Mouse (Mus musculus): ENCODE data around the gene Aurkb.

Gene Aurkb

DNA sequence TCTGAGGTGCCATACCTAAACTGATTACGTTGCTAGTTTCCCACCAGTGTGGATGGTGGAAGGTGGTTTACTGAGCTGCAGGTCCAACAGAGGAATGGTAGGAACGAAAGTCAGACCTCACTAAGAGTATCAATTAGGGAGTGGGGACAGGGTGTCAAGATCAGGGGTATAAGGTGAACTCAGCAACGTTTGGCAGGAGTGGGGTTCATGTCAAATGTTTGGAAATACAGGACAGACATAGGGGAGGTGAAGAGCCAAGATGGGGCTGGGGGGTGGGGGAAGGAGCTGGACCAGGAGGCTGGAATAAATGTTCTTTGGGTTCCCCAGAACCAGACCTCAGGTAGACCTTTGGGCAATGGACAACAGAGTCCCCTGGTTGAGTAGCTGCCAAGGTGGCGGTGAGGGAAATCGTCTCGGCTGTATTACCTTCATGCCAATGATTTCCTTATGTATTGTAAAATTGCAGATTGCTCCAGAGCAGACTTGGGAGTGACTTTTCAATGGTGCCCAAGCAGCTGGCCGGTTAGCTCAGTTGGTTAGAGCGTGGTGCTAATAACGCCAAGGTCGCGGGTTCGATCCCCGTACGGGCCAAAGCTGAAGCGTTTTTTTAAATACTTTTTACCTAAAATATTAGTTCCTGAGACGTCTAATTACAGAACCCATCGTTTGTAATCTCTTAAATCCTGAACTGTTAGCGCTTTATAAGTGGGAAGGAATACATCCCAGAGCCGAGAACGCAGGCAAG, 8.8 kb upstream of the Aurkb start:
- no peak for DNase-seq (ENCODE audit: low read depth, low spot score)

DNA sequence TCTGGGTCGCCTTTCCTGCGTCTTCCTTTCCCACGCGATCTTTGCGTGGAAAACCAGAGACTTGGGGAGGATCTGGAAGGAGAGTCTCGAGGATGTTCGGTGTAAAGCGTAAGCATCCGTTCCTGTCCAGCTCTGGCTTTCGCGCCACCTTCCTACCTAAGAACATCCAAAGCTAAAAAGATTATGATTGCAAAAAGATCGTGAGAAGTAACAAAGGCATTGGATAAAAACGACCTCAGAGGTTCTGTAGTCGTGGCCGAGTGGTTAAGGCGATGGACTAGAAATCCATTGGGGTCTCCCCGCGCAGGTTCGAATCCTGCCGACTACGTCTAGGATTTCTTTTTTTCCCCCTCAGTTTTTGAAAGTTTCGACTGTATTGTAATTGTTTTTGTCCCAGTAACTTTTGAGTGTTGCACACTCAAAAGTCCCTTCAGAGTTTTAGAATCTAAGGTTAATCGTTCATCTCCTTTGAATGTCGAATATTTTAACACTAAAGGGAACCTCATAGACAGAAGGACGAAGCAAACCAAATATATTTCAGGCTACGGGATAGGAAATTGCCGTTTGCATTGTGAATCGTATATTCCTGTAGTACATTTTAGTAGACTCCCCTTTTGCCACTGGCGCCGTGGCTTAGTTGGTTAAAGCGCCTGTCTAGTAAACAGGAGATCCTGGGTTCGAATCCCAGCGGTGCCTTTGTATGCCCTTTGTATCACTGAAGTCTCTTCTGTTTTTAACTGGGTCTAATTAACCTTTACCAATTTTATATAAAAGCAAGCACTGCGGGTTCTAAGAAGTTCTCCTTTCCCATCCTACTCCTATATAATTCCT, 8.0 kb upstream of the Aurkb start:
- peak; percentile 68 for DNase-seq (ENCODE audit: low read depth, low spot score)

DNA sequence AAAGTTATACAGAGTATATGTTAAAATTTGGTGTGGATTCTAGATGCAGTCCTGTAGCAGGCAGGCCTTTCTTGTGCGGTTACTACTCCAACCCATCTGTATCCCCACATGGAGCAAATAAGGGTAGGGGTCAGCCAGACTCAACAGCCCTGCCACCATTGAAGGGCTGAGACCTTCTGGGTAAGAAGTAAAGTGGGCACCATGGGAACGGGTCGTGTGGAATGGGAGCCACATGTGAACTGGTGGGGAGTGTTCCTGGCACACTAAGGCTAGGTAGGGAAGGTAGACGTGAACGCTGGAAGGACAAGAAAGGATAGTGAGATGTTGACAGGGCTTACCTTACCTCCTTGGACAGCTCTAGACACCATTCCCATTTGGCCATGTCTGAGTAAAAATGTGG, 7.3 kb upstream of the Aurkb start:
- DNase-seq (ENCODE audit: low read depth, low spot score), result no peak

- no peak for DNase-seq (ENCODE audit: low read depth, low spot score)
Observed at GRCm38 (mm10) chr11:69046395-69046774, 938 bp downstream of the Aurkb start.

GRCm38 (mm10) chr11:69047592-69047991, 2.1 kb downstream of the Aurkb start:
- DNase-seq (ENCODE audit: low read depth, low spot score), result no peak

DNA sequence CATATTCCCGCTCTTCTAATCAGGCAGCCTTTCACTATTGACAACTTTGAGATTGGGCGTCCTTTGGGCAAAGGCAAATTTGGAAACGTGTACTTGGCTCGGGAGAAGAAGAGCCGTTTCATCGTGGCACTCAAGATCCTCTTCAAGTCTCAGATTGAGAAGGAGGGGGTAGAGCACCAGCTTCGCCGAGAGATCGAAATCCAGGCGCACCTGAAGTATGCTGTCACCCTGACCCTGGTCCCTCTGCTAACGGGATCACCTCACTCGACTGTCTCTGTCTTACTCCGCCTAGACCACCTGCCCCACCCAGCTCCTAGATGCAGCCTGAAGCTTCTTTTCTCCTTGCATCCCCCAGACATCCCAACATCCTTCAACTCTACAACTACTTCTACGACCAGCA, 2.7 kb downstream of the Aurkb start:
- DNase-seq (ENCODE audit: low read depth, low spot score), result no peak

GRCm38 (mm10) chr11:69050748-69051147, 5.3 kb downstream of the Aurkb start:
- DNase-seq (ENCODE audit: low read depth, low spot score), result no peak

- DNase-seq (ENCODE audit: low read depth, low spot score), result no peak
Observed at GRCm38 (mm10) chr11:69051771-69052170, 6.3 kb downstream of the Aurkb start.

DNA sequence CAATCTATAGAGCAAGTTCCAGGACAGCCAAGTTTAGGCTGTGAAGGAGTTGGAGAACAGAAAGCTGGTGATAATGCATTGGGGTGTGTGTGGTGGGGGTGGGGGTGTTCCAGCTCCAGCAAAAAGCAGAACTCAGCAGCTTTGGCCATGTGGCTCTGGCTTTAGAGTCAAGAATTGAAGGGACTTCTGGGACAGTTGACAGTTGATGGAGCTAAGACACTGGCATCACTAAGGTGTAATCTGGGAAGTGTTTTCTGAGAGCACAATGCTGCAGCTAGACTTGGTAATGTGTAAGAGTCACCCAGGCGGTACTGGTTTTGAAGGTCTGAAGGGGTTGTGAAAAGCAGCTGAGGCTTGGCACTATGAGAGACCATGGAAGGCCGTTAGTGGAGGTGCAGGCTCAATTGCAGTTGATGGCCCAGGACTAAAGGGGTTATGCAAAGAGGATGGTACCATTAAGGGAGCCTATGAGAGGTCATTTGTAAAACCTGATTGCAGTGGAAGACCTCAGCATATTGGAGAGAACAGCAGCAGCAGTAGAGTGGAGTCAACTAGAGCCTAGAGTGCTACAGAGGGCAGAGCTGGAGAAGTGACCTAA, 7.5 kb downstream of the Aurkb start:
- DNase-seq (ENCODE audit: low read depth, low spot score), result no peak

DNA sequence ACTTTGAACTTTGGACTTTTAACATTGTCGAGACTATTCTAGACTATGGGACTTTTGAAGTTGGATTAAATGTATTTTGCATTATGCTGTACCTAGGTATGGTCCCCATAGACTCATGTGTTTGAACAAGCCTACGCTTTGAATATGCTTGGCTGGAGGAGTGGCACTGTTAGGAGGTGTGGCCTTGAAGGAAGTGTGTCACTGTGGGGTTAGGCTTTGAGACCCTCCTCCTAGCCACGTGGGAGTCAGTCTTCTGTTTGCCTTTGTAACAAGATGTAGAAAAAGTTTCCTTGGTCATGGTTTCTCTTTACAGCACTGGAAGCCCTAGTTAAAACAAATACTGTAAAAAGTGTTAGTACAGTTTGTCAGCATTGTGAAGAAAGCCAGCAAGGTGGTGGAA, 8.4 kb downstream of the Aurkb start:
- DNase-seq (ENCODE audit: low read depth, low spot score), result no peak

GRCm38 (mm10) chr11:69058265-69058664, 12.8 kb downstream of the Aurkb start:
- DNase-seq (ENCODE audit: low read depth, low spot score), result no peak

DNA sequence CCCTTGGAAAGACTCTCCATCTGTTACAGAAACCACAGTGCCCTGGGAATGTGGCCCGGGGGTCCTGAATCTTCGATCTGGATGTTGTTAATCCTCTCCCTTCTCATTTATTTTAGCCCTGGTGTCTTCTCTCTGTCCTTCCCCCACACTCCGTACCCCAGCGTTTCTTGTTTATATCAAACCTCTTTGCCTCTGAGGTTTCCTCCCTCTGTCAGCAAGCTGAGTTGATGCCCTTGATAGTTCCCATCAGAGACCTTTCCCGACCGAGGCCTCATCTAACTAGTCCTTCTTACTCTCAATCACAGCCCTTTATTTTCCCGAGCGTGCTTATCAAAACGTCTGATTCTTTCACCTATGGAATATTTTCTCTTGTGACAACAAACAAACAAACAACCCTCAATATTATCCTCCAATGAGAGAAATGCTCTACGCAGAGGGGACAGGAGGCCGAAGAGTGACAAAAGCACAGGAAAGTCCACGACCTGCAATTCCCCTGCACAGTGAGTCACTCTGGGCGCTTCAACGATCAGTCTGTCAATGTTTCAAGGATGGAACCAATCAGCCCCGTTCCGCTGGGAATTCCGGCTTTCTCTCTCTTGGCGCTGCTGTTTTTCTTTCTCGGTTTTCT, 13.4 kb downstream of the Aurkb start:
- no peak for DNase-seq (ENCODE audit: low read depth, low spot score)

- peak; percentile 99 for DNase-seq (ENCODE audit: low read depth, low spot score)
Observed at GRCm38 (mm10) chr11:69059357-69059974, 14.0 kb downstream of the Aurkb start, which contains the start of gene Borcs6. TSS of gene Borcs6 (plus strand) at chr11:69059717.

DNA sequence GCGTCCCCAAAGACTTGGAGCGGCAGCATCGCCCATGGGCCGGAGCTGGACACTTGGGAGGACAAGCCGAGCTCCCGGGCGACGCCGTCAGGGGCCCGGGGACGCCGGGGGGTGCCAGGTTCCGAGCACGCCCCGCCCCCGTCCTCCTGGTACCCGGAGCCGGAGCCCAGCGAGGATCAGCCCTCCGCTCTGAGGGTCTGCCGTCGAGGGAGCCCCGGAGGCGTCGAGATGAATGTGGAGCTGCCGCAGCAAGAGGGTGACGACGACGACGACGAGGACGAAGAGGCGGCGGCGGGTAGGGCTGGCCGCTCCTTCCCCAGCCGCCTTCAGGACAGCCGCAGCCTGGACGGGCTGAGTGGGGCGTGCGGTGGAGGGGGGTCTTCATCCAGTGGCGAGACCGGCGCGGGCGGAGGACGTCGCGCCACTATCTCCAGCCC, 14.5 kb downstream of the Aurkb start:
- DNase-seq (ENCODE audit: low read depth, low spot score), result no peak

DNA sequence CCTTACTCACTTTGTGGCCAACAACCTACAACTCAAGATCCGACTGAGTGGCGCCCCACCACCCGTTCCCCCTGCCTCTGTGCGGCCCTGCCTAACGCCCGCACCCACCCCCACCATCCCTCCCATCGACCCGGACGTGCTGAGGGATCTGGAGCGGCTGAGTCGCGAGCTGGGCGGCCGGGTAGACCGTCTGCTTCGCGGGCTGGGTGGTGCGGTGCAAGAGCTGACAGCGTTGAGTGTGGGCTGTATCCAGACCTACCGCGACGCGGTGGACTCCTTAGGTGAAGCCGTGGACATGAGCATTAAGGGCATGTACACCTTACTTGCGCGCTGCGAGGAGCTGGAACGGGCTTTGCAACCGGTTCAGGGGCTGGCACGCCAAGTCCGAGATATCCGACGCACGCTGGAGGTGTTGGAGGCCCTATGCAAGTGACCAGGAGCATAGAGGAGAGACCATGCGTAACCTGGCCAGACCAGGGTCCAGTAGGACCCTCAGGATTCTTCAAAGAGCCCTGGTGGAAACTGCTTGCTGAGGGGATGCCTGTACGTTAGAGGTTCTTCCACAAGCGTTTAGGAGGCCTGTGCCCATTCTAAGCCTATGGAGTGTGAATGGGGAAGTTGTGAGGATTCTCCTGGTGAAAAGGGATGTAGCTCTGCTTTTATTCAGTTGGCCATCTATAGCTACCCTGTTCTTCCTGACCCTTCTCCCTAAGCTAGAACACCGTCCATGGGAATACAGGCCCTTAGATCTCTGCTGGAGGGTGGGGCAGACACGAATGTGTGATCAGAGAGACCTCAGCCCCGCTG, 15.2 kb downstream of the Aurkb start:
- DNase-seq (ENCODE audit: low read depth, low spot score), result no peak

DNA sequence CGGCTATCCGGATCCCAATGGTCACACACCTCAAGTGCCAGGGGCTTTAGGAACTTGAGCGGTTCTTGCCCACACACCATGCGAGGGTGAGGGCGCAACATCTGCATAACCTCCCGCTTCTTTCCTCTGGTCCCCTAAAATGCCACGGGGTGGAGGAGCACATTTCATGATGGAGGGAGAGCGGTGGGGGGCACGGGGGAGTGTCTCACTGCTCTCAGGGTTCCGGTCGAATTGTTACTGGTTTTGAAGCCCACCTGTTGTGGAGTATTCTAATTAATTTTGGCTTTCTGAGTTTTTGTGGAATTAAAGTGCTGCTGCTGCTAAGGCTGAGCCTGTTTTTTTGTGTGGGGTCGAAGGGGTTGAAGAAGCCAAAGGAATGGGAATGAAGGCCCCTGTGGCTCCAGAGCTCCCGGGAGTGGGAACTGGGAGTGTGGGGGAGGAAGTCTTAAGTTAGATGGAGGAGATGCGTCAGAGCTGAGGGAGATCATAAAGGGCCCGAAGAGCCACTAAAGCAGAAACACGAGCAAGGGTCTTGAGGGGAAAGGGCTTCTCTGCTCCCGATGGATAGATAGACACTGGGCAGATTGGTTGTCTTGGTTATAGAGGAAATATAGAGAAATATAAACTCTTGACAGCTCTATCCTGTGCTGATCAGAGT, 15.9 kb downstream of the Aurkb start:
- DNase-seq (ENCODE audit: low read depth, low spot score), result no peak

DNA sequence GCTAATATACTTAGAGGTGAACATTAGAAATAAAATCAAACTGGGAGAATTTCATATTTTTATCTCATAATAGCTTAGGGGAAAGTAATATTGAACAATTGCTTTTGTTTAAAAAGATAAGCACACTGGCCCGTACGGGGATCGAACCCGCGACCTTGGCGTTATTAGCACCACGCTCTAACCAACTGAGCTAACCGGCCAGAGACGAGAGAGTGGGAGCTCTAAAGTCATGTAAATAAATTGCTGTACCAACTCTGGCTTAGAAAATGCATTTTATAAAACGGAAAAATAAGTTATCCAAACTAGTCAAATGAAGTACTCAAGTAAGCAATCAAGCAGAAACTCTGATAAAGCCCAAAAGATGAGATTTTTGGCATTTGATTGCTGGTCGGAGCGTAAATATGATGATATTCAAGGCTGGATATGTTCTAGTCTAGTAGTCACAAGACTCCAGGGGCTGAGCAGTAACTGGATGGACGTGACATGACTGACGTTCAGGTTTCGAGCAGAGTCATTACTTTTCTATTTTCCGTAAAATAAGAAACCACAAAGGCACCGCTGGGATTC, 16.8 kb downstream of the Aurkb start:
- DNase-seq (ENCODE audit: low read depth, low spot score), result no peak

DNA sequence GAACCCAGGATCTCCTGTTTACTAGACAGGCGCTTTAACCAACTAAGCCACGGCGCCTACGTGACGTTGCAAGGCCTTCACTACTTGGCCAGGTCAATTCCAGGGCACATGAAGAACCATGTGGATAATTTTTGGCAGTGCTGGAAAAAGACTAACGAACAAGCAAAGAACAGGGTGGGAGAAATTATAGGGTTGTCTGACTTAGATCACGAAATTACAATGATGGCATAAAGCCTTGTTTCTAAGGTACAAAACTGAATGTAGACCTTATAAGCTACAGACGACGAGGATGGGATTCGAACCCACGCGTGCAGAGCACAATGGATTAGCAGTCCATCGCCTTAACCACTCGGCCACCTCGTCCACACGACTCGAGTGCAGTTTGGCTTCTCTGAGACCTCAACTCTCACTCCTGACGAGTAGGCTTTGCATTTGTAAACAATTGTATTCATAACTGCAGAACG, 17.3 kb downstream of the Aurkb start:
- peak; percentile 85 for DNase-seq (ENCODE audit: low read depth, low spot score)

GRCm38 (mm10) chr11:69063413-69064201, 18.2 kb downstream of the Aurkb start:
- DNase-seq (ENCODE audit: low read depth, low spot score), result no peak
